Mouse (Mus musculus) cerebellum, postnatal 36 days (tissue): ENCODE measurements around the gene Acot12.
A peak's percentile ranks its signal among the peaks of the same experiment; 100 is the strongest.
"Not testable (repeated sequence)": the region's sequence is repeated elsewhere in the genome, so short reads cannot be mapped to it uniquely, and the experiment has no call there.

Source experiments
- DNase-seq, 2 experiments: peaks; one replicate each; pipeline ENCODE4 v3.0.0; 2021 to 2022; ENCODE audit warnings: mixed read lengths in 2 of 2

Gene Acot12

GRCm38 (mm10) chr13:91760302-91761050, 19.2 kb downstream of the Acot12 start:
- no peak for DNase-seq

GRCm38 (mm10) chr13:91761654-91762445, 20.5 kb downstream of the Acot12 start:
- DNase-seq: no peak

DNA sequence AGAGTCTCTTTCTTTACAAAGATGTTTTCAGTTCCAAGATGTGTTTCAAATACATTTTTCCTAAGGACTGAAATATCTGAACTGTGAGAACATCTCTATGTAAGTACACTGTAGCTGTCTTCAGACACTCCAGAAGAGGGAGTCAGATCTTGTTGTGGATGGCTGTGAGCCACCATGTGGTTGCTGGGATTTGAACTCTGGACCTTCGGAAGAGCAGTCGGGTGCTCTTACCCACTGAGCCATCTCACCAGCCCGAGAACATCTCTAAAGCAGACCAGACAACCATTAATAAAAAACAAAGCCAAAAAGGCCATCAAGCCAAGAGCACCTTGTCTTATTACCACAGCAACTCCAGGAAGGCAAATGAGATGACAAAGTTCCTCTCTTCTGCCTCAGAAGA, 22.3 kb downstream of the Acot12 start:
- DNase-seq: not testable (repeated sequence)

GRCm38 (mm10) chr13:91765627-91766026, 24.3 kb downstream of the Acot12 start:
- no peak for DNase-seq

DNA sequence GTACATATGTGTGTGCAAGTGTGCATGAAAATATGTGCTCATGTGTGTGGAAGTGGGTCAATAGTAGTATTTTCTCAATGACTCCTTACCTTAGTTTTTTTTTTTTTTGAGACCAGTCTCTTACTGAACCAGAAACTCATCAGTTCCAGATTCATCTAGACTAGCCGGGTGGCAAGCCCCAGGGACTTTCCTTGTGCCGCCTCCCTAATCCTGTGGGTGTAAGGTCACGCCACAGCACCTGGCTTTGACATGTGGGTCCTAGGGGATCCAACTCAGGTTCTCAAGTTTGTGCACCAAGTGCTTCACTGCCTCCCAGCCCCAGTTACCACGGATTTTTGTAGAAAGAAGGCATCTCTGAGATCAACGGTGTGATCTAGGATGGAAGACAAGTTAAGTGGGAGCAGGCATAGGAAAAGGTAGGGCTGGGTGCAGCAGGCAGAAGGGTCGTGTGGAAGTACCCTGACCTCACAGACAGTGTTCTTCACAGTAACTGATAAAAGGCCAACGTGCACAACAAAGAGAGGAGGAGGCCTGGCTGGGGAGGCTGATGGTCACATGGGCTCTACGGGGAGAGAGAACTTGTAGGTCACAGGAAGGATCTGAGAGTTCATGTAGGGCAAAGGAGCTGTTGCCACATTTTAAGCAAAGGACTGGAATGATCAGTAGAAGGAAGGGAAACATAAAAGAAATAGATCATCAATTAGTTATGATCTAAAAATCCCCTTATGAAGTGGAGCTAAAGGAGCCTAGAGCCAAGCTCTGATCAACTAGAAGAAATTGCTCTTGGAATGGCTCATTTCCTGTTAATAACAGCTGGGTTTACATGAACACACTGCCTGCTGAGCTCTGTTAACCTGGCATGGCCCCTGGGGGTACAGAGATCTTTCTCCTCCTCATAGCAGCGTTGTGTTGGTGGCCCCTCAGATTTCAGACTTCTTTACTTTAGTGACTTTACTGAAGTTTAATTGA, 27.7 kb downstream of the Acot12 start:
- DNase-seq: no peak

DNA sequence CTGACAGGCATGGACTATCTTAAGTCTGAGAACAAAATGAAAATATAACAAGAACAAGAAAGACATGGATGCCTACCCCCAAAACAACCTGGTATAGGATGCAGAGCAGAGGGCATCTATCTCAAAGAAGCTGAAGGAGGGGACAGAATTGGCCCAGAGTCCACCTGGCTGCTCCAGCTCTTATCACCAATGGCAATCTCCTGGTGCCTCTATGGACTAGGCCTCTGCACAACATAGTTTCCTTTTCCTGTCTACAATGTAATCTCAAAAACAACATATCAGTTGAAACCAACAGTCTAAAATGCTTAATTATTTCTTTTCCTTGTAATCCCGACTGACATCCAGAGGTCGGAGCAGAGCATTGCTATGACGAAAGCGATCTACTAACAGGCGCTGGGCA, 36.8 kb downstream of the Acot12 start:
- DNase-seq: no peak

DNA sequence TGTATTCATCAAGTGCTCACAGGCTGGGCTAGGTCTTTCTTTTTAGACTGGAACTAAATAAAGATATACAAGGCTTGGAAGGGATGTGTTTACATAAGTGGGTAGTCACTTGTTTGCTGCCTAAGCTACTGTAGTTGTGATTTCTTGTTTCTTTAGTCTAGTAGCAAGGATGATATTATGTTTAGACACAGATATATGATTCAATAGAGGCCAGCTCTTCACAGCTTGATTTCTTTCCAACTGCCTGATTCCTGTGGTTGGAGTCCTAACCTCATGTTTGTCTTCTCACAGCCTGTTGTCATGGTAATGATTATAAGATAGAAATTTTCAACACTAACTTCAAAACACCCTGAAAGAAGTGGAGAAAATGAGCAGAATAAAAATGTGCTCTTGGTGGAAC, 38.6 kb downstream of the Acot12 start:
- no peak for DNase-seq

- no peak for DNase-seq
These were observed 50.7 kb downstream of the Acot12 start for GRCm38 (mm10) chr13:91792035-91792434.

- DNase-seq: no peak
These were observed 53.7 kb downstream of the Acot12 start for GRCm38 (mm10) chr13:91794926-91795436.

- no peak for DNase-seq
These were observed 54.3 kb downstream of the Acot12 start for GRCm38 (mm10) chr13:91795593-91795992.

DNA sequence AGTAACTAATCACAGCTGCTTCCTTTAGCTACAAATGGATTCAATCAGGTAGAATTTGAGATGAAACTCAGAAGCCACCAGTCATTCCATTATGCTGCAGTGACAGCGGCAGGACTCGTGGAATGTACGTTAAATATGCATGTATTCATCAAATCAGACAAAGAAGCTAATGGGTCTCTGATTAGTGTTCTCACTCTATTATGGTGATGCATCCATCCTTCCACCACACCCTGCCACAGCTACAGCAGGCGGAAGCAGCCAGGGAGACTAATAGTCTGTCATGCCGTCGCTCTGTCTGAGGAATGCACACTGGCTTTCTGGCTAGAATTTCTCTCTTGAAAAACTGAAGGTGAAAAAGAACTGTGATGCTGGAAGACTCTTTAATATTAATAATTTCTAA, 54.7 kb downstream of the Acot12 start:
- no peak for DNase-seq

- no peak for DNase-seq
These were observed 55.6 kb downstream of the Acot12 start for GRCm38 (mm10) chr13:91796916-91797315.

DNA sequence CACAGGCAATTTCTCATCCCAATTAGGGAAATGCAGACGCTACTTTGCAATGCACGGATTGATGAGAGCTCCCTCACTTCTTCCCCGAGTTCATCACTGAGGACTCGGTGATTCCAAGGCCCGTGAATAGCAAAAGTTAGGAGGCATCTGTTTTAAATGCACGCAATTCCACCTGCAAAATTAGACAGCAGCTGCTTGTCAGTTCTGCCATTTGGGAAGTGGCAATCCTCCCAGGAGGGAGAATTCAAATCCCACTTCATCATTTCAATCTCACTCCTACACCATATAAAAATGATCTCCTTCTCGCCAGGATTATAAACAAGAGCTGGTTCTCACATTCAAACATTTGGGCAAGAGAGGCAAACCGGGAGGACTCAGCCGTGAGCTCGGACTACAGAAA, 56.1 kb downstream of the Acot12 start:
- DNase-seq: no peak

- no peak for DNase-seq
These were observed 60.4 kb downstream of the Acot12 start for GRCm38 (mm10) chr13:91801726-91802125.

DNA sequence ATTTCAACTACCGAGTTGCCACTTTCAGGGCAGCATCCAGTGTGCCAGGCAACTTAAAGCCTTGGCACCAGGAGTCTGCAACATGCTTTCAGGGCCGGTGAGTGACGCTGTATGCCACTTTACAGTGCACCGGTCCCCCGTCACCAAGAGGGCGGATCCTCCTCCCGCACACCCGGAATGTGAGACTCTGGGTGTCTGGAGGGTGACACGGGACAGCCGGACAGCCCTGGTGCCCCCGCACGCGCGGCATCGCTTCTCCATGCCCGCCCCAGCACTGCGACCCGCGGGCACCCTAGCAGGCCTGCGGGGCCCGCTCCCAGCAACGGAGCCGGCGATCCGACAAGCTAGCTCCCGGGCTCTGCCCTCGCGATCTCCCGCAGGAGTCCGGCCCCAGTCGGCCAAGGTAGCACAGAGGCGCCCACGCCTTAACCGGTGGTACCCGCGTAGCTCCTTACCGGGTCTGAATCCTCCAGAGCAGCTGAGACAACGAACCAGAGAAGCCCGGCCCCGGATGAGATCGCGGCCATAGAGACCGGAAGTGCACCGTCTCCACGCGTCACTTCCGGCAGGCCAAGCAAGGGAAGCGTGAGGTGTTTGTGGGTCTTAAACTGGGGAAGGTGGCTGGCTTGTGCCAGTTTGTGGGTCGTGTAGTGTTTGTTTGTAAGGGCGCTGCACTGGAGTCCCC, 66.0 kb downstream of the Acot12 start, which contains the start of gene Zcchc9:
Gene Zcchc9, minus strand, starts transcription at position 551 of the 685 bp plus-strand sequence.
- peak; percentile 90 to 93 for DNase-seq

DNA sequence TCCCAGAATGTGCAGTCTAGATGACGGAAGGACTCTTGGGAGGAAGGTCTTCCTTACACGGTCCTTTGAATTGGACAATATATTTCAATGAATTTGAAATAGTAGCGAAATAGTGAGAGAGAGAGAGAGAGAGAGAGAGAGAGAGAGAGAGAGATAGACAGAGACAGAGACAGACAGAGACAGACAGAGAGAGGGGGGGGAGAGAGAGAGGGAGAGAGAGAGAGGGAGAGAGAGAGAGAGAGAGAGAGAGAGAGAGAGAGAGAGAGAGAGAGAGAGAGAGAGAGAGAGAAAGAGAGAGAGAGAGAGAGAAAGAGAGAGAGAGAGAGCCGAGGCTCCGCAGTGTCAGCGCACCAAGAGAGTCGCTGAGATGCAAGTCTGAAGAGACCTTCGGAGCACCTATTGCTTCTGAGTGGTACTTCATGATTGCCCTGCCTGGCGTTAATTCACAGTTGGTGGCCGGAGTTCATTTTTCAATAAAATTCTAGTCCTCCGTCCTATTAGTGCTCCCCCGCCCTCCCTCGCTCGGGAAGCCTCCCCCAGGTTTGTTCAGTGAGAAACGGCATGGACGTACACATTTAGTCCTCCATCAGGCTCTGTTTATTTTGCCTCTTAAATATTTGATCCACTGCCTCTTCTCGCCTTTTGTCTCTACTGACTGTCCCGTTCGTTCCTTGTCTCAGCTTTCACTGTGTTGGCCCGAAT, 66.7 kb downstream of the Acot12 start:
- peak; percentile 20 to 25 for DNase-seq

DNA sequence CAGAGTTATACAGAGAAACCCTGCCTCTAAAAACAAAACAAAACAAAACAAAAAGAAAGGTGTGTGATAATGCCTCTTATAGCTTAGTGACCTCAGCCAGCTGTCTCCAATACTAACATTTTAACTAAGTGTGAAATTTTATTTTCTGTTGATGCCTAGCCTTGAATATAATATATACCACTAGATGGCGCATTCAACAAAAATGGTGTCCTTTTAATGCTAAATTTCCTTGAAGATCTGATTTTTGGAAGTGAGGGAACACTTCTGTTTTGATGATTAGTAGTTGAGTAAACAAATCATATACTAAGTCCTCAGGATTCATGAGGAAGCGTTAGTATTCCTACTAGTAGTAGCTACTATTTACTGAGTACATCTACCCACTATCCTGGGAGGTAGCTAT, 68.2 kb downstream of the Acot12 start:
- DNase-seq: no peak

DNA sequence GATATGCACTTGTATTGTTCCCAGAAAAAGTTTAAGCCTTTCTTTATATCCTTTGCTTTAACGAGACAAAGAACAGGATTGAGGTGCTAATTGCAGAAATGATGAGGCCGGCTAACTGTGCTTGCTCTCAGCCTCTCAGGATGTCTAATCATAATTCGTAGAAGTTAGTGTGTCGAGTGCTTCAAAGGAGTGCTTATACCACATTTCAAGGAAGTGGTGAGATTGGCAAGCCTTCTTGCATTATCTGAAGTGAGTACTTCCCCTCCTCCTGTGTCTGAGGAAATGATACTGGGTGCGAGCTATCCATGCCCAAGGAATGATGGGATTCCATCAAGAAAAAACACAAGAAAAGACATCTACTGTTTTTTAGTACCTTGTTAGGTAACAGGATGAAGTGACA, 73.4 kb downstream of the Acot12 start:
- DNase-seq: no peak

GRCm38 (mm10) chr13:91823735-91824134, 82.4 kb downstream of the Acot12 start:
- no peak for DNase-seq

DNA sequence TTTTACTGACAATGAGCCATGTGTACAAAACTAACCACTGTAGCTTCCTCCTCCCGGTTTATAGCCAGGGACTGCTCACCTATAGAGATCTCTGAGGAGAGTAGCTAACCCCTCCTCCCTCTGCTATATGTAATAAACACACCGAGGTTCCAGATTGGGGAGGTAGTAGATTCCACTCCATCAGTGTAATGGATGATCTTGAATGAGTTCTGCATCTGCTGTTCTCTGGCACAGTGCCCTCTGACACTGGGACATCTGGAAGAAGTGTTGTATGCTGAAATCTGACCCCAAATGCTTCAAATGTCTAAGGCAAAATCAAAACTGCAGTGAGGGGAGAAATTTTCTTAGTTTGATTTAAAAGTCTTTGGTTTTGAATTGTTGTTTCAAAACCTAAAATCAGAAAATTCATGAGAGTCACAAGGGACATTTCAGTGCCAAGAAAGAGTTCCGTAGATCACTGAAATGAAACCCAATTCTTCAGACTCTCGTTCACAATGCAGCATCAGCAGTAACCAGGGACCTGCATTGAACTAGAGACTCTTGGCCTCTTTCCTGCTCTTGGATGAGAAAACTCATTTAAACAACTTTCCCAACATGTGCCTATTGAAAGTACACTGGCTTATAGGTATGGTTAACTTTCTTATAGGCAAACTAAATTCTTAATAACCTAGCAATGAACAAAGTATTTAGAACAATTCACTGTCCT, 83.7 kb downstream of the Acot12 start:
- DNase-seq: no peak

- no peak for DNase-seq
These were observed 84.8 kb downstream of the Acot12 start for GRCm38 (mm10) chr13:91826066-91826465.
